Mouse (Mus musculus) intestine, embryonic 14.5 days (tissue): ENCODE results near the gene D430042O09Rik. TPM values are rescaled to one million over a fixed set of nuclear protein-coding genes. Genes with fewer than 3 reads are reported as not detected.

Experiments used
- ATAC-seq: fragments of 200-750 bp; cut with Nextera tagmentation; replicated peaks from 2 replicates; pipeline ENCODE4 v1.8.0; 2017; ENCODE audit warnings: low read depth, moderate number of reproducible peaks, moderate TSS enrichment, moderate library complexity; ENCODE audit not compliant: low FRiP score, low TSS enrichment
- DNase-seq: peaks from one replicate; pipeline ENCODE4 v3.0.0-alpha.2; 2018; ENCODE audit warnings: low spot score
- H3K27ac ChIP-seq: fragments of 300-500 bp; sonication (generic); 2 replicates; pipeline ENCODE4 v1.5.1; 2014; ENCODE audit warnings: low read depth, mild to moderate bottlenecking, control low read depth
- H3K27me3 ChIP-seq: fragments of 300-500 bp; sonication (generic); replicated peaks from 2 replicates; pipeline ENCODE4 v1.6.1; 2014; ENCODE audit warnings: low read length, control low read depth; ENCODE audit not compliant: control insufficient read depth, insufficient read depth
- H3K36me3 ChIP-seq: fragments of 300-500 bp; sonication (generic); 2 replicates; pipeline ENCODE4 v1.6.1; 2014; ENCODE audit warnings: low read length, control low read depth; ENCODE audit not compliant: control insufficient read depth, insufficient read depth
- H3K4me1 ChIP-seq: fragments of 300-500 bp; sonication (generic); replicated peaks from 2 replicates; pipeline ENCODE4 v1.6.1; 2014; ENCODE audit warnings: low read length, control low read depth, mixed read lengths; ENCODE audit not compliant: control insufficient read depth, insufficient read depth
- H3K4me2 ChIP-seq: fragments of 300-500 bp; sonication (generic); 2 replicates; pipeline ENCODE4 v1.6.1; 2014; ENCODE audit warnings: low read length
- H3K4me3 ChIP-seq: fragments of 300-500 bp; sonication (generic); 2 replicates; pipeline ENCODE4 v1.5.1; 2014; ENCODE audit warnings: low read depth, low read length, control low read depth, mixed read lengths
- H3K9ac ChIP-seq: fragments of 300-500 bp; sonication (generic); 2 replicates; pipeline ENCODE4 v1.6.1; 2014; ENCODE audit warnings: mild to moderate bottlenecking, low read length
- H3K9me3 ChIP-seq: fragments of 300-500 bp; sonication (generic); 2 replicates; pipeline ENCODE4 v1.6.1; 2016; ENCODE audit warnings: low read length, control low read depth; ENCODE audit not compliant: control insufficient read depth
- WGBS: fragments of 180-500 bp; shearing (Covaris S2); extraction: QIAGEN DNeasy Blood & Tissue Kit; methylation state at CpG from one replicate; pipeline ENCODE4 v1.1.7; 2014; 5-methylcytosine and 5-hydroxymethylcytosine counted together
- polyA plus RNA-seq: library from polyadenylated mRNA; unstranded; fragments of >200 nt; fragmentation: Nextera tagmentation; extraction: Ambion mirVana; gene quantifications from 2 replicates; pipeline ENCODE4 v1.2.1, GENCODE M21; 2014

The D430042O09Rik gene
- polyA plus RNA-seq, 1 experiment from 2014 or later = 7.7 TPM

DNA sequence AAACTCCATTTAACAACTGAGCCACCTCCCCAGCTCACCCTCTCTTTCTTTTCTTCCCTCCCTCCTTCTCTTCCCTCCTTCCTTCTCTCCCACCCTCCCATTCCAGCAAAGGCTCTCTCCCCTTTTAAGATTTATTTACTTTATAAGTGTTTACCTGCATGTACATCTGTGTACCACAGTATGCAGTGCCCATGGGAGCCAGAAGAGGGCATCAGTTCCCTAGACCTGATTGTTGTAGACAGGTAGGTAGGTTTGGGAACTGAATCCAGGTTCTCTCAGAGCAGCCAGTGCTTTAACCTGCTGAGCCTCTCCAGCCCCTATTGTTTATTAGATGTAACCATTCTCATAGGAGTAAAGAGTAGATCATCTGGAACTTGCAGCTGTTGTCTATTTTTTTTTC, 14.4 kb downstream of the D430042O09Rik start:
- Histone ChIP-seq H3K4me1 (peaks cover 5% of the 10 kb centered on the region; the same call in 1 of the 2 replicates), H3K27ac (no peak overlapping the region), H3K9me3 (no peaks in the 10 kb centered on the region), H3K4me3 (no peak overlapping the region), H3K36me3 (no peaks in the 10 kb centered on the region), H3K9ac (no peak overlapping the region), H3K27me3 (no peaks in the 10 kb centered on the region), H3K4me2 (no peak overlapping the region)
- no peak for ATAC-seq
- no peak for DNase-seq

DNA sequence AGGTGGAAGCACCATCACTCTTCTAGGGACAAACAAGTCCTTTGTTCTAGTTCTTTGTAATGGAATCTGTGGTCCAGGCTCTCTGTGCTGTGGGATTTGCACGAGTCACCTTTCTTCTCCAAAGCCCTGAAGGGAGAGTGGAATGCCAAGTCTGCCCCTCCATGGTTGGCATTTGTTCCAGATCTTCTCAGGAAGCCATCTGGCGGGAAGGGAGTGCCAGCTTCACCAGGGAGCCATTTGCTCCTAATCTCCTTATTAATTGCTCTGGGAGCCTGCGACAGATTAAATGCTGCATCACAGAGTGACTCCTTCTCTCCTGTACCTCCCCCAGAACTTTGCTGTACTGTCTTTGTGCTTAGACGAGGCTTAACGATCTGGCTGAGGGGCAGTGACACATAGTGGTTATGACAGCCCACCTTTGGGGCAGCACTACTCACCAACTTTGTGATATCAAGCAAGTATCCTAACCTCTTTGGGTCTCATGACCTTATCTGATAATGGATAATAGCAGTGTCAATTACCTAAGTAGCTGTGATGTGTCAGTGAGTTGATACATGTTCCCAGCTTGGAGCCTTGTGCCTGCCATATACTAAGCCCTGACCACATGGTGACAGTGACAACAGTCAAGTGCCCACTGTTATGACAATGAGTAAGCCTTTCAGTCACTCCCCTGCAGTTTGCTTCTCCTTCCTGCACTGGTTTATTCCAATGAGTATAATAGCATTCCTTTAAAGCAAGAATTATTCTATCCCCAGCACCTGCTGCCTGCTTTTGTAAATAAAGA, 15.7 kb downstream of the D430042O09Rik start:
- H3K4me2 ChIP-seq = no peak overlapping the region
- no peak overlapping the region for H3K9ac ChIP-seq
- ATAC-seq = no peak
- H3K9me3 ChIP-seq = no peaks in the 10 kb centered on the region
- no peaks in the 10 kb centered on the region for H3K36me3 ChIP-seq
- DNase-seq = no peak
- no peak overlapping the region for H3K4me3 ChIP-seq
- peaks cover 5% of the 10 kb centered on the region; the same call in 1 of the 2 replicates for H3K4me1 ChIP-seq
- 53% methylated on average over 5 of the region's 5 CpGs for WGBS
- H3K27ac ChIP-seq = no peak overlapping the region
- no peaks in the 10 kb centered on the region for H3K27me3 ChIP-seq

DNA sequence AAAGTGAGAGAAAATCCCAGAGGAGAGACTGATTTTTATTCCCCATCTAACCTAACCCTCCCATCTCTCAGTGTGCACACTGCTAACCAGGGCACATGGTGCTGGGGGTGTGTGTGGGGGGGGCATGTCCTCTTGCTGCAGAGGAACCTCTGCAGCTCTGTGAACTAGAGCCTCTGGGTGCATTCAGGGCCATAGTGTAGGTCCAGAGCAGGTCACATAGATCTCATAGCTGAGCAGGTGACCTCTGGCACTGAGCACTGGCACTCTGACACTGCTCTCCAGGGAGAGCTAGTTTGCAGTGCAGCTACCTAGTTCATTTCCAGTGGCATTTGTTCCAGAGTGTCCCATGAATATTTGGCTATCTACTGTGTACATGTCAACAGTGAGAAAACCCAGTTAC, 24.0 kb downstream of the D430042O09Rik start:
- H3K27me3 ChIP-seq = no peaks in the 10 kb centered on the region
- no peak overlapping the region for H3K4me3 ChIP-seq
- no peak overlapping the region for H3K9ac ChIP-seq
- ATAC-seq (no peak), DNase-seq (no peak)
- H3K4me1 ChIP-seq = no peaks in the 10 kb centered on the region
- no peaks in the 10 kb centered on the region for H3K36me3 ChIP-seq
- no peaks in the 10 kb centered on the region for H3K9me3 ChIP-seq
- H3K4me2 ChIP-seq = no peak overlapping the region
- H3K27ac ChIP-seq = no peak overlapping the region

DNA sequence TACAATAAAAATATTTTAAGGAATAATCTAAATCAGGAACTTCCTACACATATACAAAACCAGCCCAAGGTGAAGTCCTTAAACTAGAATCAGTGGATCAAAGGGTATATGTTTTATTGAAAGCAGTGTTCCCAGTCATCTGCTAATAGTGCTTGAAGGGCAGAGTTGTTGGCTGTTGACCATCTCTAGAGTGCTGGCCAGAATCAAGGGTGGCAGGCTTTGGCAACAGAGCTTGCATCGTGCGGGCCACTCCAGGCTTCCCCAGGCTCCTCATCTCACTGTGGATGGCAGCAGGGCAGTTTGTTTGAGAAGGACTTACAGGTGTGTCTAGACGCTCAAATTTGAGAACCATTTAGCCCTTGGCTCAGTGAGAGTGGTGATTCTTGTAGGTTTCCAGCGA, 26.1 kb downstream of the D430042O09Rik start:
- no peaks in the 10 kb centered on the region for H3K9me3 ChIP-seq
- no peaks in the 10 kb centered on the region for H3K36me3 ChIP-seq
- WGBS = 93% methylated on average over 4 of the region's 4 CpGs
- ATAC-seq (no peak), DNase-seq (no peak)
- H3K4me1 ChIP-seq = no peaks in the 10 kb centered on the region
- H3K27me3 ChIP-seq = no peaks in the 10 kb centered on the region
- H3K9ac ChIP-seq = no peak overlapping the region
- H3K4me2 ChIP-seq = no peak overlapping the region
- no peak overlapping the region for H3K27ac ChIP-seq
- no peak overlapping the region for H3K4me3 ChIP-seq

DNA sequence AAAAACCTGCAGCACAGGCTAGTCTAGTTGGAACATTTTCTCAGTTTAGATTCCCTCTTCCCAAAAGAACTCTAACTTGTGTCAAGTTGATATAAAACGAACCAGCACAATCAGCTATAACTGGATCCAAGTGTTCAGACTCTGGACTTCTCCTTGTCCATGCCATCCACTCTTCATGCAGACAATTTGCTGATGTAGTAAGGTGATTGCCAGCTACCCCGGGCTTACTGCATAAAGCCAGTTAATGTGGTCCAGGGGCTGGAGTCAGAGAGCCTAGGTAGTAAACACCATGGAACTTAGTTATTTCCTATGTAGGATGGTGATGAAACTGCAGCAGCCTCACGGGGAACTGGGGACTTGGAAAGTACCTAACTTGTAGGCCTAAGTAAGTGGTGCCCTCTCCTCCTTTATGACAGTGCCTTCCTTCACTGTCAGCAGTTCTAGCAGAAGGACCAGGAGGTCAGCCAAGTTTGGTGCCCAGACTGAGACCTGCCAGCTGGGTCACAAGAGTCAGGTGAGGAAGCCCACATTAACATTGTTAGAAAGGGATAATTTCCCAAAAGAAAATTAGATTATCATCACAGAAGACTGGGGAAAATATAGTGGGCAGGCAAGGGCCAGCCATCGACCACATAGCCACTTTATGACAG, 28.8 kb downstream of the D430042O09Rik start:
- no peaks in the 10 kb centered on the region for H3K27me3 ChIP-seq
- H3K9me3 ChIP-seq = no peaks in the 10 kb centered on the region
- ATAC-seq (no peak), DNase-seq (no peak)
- no peak overlapping the region for H3K4me3 ChIP-seq
- H3K4me2 ChIP-seq = no peak overlapping the region
- 85% methylated on average over 4 of the region's 4 CpGs for WGBS
- H3K27ac ChIP-seq = no peak overlapping the region
- no peaks in the 10 kb centered on the region for H3K4me1 ChIP-seq
- H3K9ac ChIP-seq = no peak overlapping the region
- H3K36me3 ChIP-seq = no peaks in the 10 kb centered on the region

DNA sequence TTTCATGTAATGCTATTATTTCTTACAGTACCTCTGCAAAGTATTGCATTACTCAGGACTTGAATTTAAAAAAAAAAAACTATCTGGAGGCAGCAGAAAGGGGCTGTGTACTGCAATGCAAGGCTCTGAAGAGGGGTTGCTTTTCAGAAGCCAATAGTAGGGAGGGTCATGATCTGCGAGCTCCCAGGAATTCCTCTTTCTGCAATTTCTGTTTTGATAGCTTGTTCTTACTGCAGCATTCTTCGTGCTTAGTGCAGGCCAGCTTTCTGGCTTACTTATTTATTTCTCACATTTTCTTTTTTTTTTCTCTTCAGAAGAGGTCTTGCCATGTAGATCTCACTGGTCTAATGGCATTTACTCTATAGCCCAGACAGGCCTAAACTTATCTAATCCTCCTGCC, 32.8 kb downstream of the D430042O09Rik start:
- Histone ChIP-seq H3K4me2 (no peak overlapping the region), H3K36me3 (no peaks in the 10 kb centered on the region), H3K9me3 (no peaks in the 10 kb centered on the region), H3K27ac (no peak overlapping the region), H3K9ac (no peak overlapping the region), H3K27me3 (no peaks in the 10 kb centered on the region), H3K4me1 (no peaks in the 10 kb centered on the region), H3K4me3 (no peak overlapping the region)
- ATAC-seq (no peak), DNase-seq (no peak)
- WGBS = 63% methylated on average over 2 of the region's 2 CpGs

DNA sequence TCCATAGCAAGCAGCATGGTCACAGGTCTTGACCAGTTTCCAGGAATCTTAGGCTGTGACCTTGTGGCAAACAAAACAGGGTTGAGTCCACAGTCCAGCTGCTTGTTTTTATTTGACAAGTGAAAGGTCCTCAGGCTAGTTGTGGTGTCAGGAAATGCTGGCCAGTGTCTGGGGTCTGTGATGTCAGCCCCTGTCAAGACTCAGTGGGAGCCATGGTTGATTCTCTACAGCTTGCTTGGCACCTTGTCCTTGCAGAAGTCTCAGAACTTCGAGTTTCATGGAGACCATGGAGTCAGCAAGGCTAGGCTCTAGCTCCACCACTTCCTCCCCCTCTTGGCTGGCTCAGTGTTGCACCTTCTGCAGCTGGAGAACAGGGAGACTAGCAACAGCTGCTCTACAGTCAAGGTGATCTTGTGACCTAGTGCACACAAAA, 33.6 kb downstream of the D430042O09Rik start:
- 56% methylated on average over 1 of the region's 1 CpGs for WGBS
- Histone ChIP-seq H3K27ac (no peak overlapping the region), H3K4me2 (no peak overlapping the region), H3K27me3 (no peaks in the 10 kb centered on the region), H3K4me1 (no peaks in the 10 kb centered on the region), H3K36me3 (no peaks in the 10 kb centered on the region), H3K4me3 (no peak overlapping the region), H3K9ac (no peak overlapping the region), H3K9me3 (no peaks in the 10 kb centered on the region)
- ATAC-seq (no peak), DNase-seq (no peak)

DNA sequence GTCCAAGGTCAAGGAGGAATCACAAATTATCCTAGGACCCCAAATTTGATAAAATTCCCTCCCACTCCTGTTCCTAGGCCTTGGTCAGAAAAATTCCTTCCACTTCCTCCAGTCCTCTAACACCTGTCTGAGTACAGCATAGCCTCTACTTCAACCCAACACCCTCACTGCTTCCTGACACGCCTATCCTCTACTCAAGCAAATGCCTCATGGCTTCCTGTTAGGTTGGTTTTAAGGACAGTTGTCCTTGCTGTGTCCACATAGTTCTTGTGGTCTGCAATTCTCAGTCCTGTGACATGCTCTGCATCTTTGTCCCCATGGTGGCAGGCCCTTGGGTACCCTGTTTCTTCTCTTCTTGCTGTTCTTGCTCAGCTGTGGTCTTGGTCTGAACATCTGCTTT, 37.1 kb downstream of the D430042O09Rik start:
- H3K36me3 ChIP-seq = no peaks in the 10 kb centered on the region
- no peaks in the 10 kb centered on the region for H3K4me1 ChIP-seq
- no peak overlapping the region for H3K4me3 ChIP-seq
- 73% methylated on average over 1 of the region's 1 CpGs for WGBS
- no peak overlapping the region for H3K9ac ChIP-seq
- H3K4me2 ChIP-seq = no peak overlapping the region
- no peaks in the 10 kb centered on the region for H3K27me3 ChIP-seq
- no peaks in the 10 kb centered on the region for H3K9me3 ChIP-seq
- ATAC-seq (no peak), DNase-seq (no peak)
- H3K27ac ChIP-seq = no peak overlapping the region
